Mouse (Mus musculus): Measurements from ENCODE around the gene Ccl20.

The Ccl20 gene

DNA sequence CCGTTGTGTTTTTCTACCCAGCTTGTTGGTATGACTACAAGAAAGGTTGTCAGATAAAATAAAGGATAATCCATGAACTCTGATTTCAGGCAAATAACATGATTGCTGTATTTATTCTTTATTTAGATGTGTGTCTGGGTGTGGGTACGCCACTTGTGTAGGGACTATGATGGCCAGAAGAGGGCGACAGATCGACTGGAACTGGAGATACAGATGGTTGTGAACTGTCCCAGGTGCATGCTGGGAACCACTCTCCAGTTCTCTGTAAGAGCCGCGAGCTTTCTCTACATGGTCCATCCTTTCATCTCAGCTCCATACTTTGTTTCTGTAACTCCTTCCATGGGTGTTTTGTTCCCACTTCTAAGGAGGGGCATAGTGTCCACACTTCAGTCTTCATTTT is 22.2 kb downstream of the Ccl20 start:
- no peak for DNase-seq (ENCODE audit: low spot score in 2 of 2)

DNA sequence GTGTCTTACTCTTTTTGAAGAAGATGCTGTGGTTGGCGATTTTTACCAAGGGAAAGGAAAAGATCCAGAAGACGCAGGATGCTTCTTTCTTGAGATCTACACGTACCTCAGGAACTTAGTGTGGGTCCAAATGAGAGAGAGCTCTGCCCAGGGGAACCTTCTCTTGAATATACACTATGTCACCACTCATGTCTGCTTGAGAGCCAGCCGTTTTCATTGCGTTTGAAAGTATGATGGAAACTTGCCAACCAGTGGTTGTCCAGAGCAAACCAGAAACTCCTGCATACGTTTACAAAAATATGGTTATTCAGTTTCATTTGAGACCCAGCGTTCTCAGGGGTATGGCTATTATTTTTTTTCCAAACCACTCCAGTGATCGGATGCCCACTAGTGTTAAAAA is 24.9 kb downstream of the Ccl20 start:
- no peak for DNase-seq (ENCODE audit: low spot score in 2 of 2)

DNA sequence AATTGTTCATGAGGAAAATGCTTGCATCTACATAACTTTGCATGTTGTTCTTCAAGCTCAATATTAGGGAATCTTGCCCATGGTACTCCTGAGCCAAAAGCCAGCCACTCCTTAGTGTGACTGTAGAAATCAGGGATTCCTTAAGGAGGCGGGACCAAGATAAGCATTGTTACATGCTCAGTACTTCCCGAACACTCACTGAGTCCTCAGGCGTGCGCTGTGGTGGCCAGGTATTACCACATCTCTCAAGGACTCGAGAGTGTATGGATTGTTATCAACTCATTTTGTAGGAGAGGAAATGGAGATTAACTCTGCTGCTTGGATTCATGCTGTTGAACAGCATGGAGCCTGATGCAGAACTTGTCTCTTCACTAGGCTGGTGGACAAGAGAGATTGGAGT is 25.5 kb downstream of the Ccl20 start:
- DNase-seq (ENCODE audit: low spot score in 2 of 2), result no peak

DNA sequence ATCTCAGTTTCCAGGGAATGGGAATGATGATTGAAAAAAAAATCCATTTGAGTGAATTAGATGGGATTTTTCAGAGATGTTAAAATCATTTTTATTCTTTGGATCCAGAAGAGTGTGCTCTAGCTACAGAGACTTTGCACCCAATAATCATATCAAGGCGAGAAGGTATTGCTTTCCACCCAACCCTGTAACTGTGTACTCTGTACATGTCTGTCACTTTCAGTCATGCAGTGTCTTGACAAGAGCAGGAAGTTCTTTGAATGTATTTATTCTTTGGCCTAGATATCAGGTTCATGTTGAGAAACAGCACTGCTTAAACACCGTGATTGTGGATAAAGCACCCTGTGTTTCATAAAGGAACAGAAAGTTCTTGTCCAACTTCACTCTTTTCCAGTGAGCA is 30.0 kb downstream of the Ccl20 start:
- no peak for DNase-seq (ENCODE audit: low spot score in 2 of 2)

DNA sequence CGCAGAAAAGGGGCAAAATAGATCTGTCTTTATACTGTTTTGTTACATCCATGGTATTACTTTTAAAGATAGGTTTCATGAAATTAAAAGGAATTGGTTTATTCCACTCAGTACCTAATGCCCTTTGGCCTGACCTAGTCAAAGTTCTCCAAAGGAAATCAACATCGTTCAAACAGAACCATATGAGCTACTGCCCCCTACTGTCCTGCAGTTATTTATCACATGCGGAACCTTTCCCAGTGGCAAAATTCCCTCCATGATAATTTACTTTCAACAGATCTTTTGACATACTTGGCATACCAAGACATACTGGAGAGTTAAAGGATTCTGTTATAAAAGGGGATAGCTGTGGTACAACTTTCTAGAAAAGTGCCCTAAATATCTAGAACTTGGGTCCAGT is 33.7 kb downstream of the Ccl20 start:
- no peak for DNase-seq (ENCODE audit: low spot score in 2 of 2)

DNA sequence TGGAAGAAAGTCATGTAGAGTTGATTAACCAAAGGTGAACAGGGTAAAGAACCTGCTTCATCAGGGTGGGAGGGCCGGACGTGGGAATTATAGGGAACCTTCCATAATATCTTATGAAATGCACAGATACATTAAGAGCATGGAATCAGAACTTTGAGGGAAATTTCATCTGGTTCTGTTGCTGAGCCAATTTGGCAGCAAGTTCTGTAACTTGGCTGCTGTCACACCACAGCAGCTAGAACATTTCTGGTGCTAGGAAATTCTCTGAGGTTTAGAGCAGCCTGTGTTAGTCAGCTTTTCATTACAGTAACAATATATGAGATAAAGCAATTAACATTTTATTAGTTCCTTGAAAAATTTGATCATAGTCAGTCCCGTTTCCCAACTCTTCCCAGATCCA is 36.4 kb downstream of the Ccl20 start:
- DNase-seq (ENCODE audit: low spot score in 2 of 2), result no peak

DNA sequence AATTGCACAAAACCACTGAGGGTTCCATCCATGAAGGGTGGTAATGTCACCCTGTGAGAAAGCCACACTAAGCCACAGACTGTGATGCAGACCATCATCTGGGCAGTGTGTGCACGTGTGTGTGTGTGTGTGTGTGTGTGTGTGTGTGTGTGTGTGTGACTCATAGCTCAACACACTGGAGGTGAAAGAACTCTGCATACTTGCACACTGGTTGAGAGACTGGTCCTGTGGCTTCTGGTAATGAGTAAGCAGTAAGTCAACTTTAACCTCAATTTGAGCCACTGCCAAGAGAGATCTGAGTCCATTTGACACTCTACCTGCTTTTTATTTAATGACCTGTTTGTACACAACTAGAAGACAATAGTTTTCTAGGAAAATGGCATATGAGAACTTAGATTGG is 40.3 kb downstream of the Ccl20 start:
- no peak for DNase-seq (ENCODE audit: low spot score in 2 of 2)

DNA sequence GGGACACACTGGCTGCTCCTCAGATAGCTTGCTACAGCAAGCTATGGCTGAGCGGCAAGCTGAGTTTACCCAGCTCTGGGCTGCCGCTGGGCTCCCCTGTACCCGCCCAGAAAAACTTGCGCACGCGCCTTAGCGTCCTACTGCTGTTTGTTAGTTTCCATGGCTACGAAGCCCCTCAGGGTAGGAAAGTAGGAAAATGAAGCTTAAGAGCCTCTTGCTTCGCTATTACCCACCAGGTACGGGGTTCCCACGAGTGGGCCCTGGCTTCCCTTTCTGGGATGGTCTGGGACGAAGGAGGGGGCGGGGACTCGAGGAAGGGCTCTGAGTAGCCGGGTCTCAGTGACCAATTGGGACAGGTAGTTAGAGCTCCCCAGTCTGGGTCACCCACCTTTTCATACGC is 43.0 kb downstream of the Ccl20 start, which contains the start of gene Daw1:
TSS of gene Daw1 (plus strand) at position 150 of the 400 bp plus-strand sequence.
- DNase-seq (ENCODE audit: low spot score in 2 of 2), result peak; percentile 58 to 74

DNA sequence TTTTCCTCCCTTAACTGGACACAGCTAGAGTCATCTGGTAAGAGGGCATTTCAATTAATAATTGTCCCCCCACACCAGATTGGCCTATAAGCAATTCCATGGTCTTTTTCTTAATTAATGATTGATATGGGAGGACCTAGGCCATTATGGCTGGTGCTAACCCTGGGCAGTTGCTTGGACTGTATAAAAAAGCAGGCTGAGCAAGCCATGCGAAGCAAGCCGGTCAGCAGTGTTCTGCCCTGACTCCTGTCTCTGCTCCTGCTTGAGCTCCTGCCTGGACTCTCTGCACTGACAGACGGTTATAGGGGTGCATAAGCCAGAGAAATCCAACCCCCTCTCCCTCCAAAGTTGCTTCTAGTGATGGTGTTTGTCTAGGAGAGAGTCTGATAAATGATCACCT is 45.1 kb downstream of the Ccl20 start:
- DNase-seq (ENCODE audit: low spot score in 2 of 2), result no peak

DNA sequence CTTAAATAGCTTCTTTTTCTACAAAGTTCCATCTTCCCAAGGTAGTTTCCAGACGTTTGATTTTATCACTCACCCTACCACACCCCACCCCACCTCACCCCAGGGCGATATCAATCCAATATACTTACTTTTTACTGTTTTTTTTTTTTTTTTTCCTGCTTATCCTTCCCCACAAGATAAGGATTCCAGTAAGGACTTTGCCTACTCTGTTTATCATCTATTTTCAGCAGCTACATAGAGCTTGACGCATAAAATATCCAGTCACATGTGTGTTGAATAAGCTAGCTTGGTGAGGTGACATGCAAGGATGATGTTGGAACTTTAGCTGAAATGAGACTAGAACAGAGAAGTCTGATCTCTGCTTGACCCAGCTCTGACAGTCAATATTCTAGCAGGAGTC is 47.5 kb downstream of the Ccl20 start:
- no peak for DNase-seq (ENCODE audit: low spot score in 2 of 2)

Data from frontal cortex, postnatal 10 days (tissue).